Mouse (Mus musculus) liver, embryonic 14.5 days (tissue): ENCODE measurements at regions not wholly inside any gene's neighbourhood (a gene's known extent, or its start where the extent isn't known, plus 50 kb on each side); places are given as distances from the start of the nearest gene placed in this dataset. TPM values are rescaled to one million over a fixed set of nuclear protein-coding genes. Genes with fewer than 3 reads are reported as not detected.
A peak's percentile ranks its signal among the peaks of the same experiment; 100 is the strongest.

Experiments
- ATAC-seq: fragments of 200-750 bp; cut with Nextera tagmentation; 2 replicates; pipeline ENCODE4 v1.8.0; 2017; ENCODE audit warnings: moderate number of reproducible peaks, mild to moderate bottlenecking, moderate library complexity; ENCODE audit not compliant: insufficient read depth
- DNase-seq, 3 experiments: peaks; one replicate each; pipeline ENCODE4 v3.0.0-alpha.2; 2012 to 2013; ENCODE audit warnings: low read depth in 3 of 3, low spot score in 3 of 3
- H3K27ac ChIP-seq: fragments of 300-500 bp; sonication (generic); 2 replicates; pipeline ENCODE4 v1.5.1; 2014; ENCODE audit warnings: moderate library complexity, mild to moderate bottlenecking, control low read depth, inconsistent platforms
- H3K27me3 ChIP-seq: fragments of 300-500 bp; sonication (generic); 2 replicates; pipeline ENCODE4 v1.6.1; 2014; ENCODE audit warnings: mild to moderate bottlenecking, low read length, moderate library complexity; ENCODE audit not compliant: control insufficient read depth, insufficient read depth
- H3K36me3 ChIP-seq: fragments of 300-500 bp; sonication (generic); replicated peaks from 2 replicates; pipeline ENCODE4 v1.6.1; 2014; ENCODE audit warnings: low read depth; ENCODE audit not compliant: control insufficient read depth, insufficient read depth
- H3K4me1 ChIP-seq, 2 experiments: fragments of 200-500 bp in 1 of 2; fragments of 300-500 bp in 1 of 2; sonication (generic) in 1 of 2; replicated peaks; 2 replicates each; pipeline ENCODE4 v1.6.1; 2012 to 2014; ENCODE audit warnings: antibody characterized with exemption in 1 of 2, inconsistent platforms in 1 of 2, low read length in 1 of 2; ENCODE audit not compliant: control insufficient read depth in 2 of 2, insufficient read depth in 2 of 2
- H3K4me2 ChIP-seq: fragments of 300-500 bp; sonication (generic); 2 replicates; pipeline ENCODE4 v1.6.1; 2014; ENCODE audit warnings: low read depth, mild to moderate bottlenecking, control low read depth, moderate library complexity
- H3K4me3 ChIP-seq, 2 experiments: fragments of 200-500 bp in 1 of 2; fragments of 300-500 bp in 1 of 2; sonication (generic) in 1 of 2; 2 replicates each; pipeline ENCODE4 v1.5.1; 2012 to 2014; ENCODE audit warnings: low read depth in 2 of 2, low read length in 2 of 2, mild to moderate bottlenecking in 2 of 2, control low read depth in 1 of 2, inconsistent platforms in 1 of 2, moderate library complexity in 1 of 2; ENCODE audit not compliant: insufficient read depth in 1 of 2
- H3K9ac ChIP-seq: fragments of 300-500 bp; sonication (generic); replicated peaks from 2 replicates; pipeline ENCODE4 v1.6.1; 2014; ENCODE audit warnings: mild to moderate bottlenecking, control low read depth, moderate library complexity
- H3K9me3 ChIP-seq: fragments of 300-500 bp; sonication (generic); 2 replicates; pipeline ENCODE4 v1.6.1; 2016; ENCODE audit warnings: low read length, mixed read lengths; ENCODE audit not compliant: control insufficient read depth
- CTCF ChIP-seq: IDR thresholded peaks from 2 replicates; pipeline ENCODE4 v1.5.1; 2016; ENCODE audit warnings: antibody characterized with exemption, low read depth, control low read depth
- EP300 ChIP-seq: IDR thresholded peaks from 2 replicates; pipeline ENCODE4 v1.6.1; 2016; ENCODE audit warnings: antibody characterized with exemption, low read depth
- WGBS: fragments of 180-500 bp; shearing (Covaris S2); extraction: QIAGEN DNeasy Blood & Tissue Kit; methylation state at CpG from one replicate; pipeline ENCODE4 v1.1.7; 2014; ENCODE audit not compliant: insufficient replicate concordance; 5-methylcytosine and 5-hydroxymethylcytosine counted together
- microRNA counts: library from miRNA; unstranded; fragments of <30 nt; microRNA quantifications from one replicate; lab custom pipeline; 2016
- microRNA-seq: library from miRNA; unstranded; fragments of <30 nt; microRNA quantifications from one replicate; pipeline ENCODE4, GENCODE M21; 2016

- Histone ChIP-seq H3K9ac (no peak overlapping the region), H3K36me3 (no peaks in the 10 kb centered on the region), H3K4me1 (peaks cover 0 to 4% of the 10 kb centered on the region in 2 experiments; a peak in 2 of 4 replicates), H3K4me3 (no peak overlapping the region), H3K27me3 (no peaks in the 10 kb centered on the region), H3K9me3 (no peaks in the 10 kb centered on the region), H3K27ac (no peak overlapping the region), H3K4me2 (no peak overlapping the region)
- peak; percentile 65; the same call in 1 of the 2 replicates for ATAC-seq
- peak; percentile 16 to 18 (median 16) for DNase-seq
- TF ChIP-seq CTCF (no peak), EP300 (no peak)
- 48% methylated on average over 8 of the region's 8 CpGs for WGBS
These were observed 58.4 kb upstream of the Dio3 start for GRCm38 (mm10) chr12:110220516-110220915.

DNA sequence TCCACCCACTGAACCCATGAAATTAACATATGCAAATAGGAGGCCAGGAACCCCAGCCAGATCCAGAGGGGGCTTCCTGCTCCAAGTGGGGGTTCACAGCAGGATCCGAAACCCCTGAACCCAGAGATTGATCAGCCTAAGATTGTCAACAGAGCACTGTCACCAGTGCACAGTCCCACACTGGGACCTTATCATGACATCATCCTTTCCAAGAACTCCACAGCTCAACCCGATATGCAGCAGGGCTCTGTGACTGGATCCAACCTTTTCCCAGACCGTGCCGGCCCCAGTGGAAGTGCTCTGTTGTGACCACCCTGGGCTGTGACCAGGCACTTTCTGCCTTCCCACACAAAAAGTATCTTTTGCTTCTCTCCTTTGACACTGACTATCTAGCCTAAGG is 57.7 kb upstream of the Dio3 start:
- WGBS = 40% methylated on average over 4 of the region's 4 CpGs
- no peak overlapping the region for H3K4me3 ChIP-seq
- no peaks in the 10 kb centered on the region for H3K36me3 ChIP-seq
- DNase-seq (no peak), ATAC-seq (peak; percentile 30; the same call in 1 of the 2 replicates)
- no peak overlapping the region for H3K4me2 ChIP-seq
- H3K4me1 ChIP-seq = peaks cover 0 to 4% of the 10 kb centered on the region in 2 experiments; a peak in 2 of 4 replicates
- no peaks in the 10 kb centered on the region for H3K9me3 ChIP-seq
- no peak overlapping the region for H3K9ac ChIP-seq
- no peak overlapping the region for H3K27ac ChIP-seq
- TF ChIP-seq EP300 (no peak), CTCF (no peak)
- no peaks in the 10 kb centered on the region for H3K27me3 ChIP-seq

GRCm38 (mm10) chr12:110221679-110222078 is 57.2 kb upstream of the Dio3 start:
- 35% methylated on average over 3 of the region's 3 CpGs for WGBS

DNA sequence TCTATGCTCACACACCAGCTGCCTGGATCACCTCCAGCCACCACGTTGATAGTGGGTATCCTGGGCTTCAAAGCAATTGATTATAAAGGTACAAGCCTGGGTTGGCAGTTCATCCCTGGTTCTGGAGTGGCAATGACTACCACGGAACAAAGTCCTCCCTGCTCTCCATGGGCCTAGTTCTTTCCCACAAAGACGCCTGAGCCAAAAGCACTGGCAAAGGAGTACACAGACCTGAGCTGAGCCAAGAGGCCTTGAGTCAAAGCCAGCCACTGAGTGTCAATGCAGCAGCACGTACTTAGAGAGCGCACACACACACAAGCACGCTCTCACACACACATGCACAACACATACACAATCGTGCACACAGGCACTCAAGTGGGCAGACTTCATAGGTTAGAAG is 54.6 kb upstream of the Dio3 start:
- Histone ChIP-seq H3K27ac (no peak overlapping the region), H3K9me3 (no peaks in the 10 kb centered on the region), H3K27me3 (no peaks in the 10 kb centered on the region), H3K4me3 (no peak overlapping the region), H3K4me1 (peaks cover 0 to 3% of the 10 kb centered on the region in 2 experiments; a peak in 2 of 4 replicates), H3K4me2 (no peak overlapping the region), H3K36me3 (no peaks in the 10 kb centered on the region), H3K9ac (no peak overlapping the region)
- ATAC-seq (no peak), DNase-seq (no peak)
- TF ChIP-seq CTCF (no peak), EP300 (no peak)
- 59% methylated on average over 7 of the region's 7 CpGs for WGBS

More at GRCm38 (mm10) chr12:110221679-110222078, 57.2 kb upstream of the Dio3 start:
- H3K4me2 ChIP-seq = no peak overlapping the region
- no peak for DNase-seq
- H3K4me1 ChIP-seq = peaks cover 0 to 4% of the 10 kb centered on the region in 2 experiments; a peak in 2 of 4 replicates
- ATAC-seq = no peak
- no peak overlapping the region for H3K27ac ChIP-seq
- H3K4me3 ChIP-seq = no peak overlapping the region
- H3K9me3 ChIP-seq = no peaks in the 10 kb centered on the region
- no peak overlapping the region for H3K9ac ChIP-seq
- no peaks in the 10 kb centered on the region for H3K27me3 ChIP-seq
- no peak for TF ChIP-seq EP300
- no peak for TF ChIP-seq CTCF
- no peaks in the 10 kb centered on the region for H3K36me3 ChIP-seq

DNA sequence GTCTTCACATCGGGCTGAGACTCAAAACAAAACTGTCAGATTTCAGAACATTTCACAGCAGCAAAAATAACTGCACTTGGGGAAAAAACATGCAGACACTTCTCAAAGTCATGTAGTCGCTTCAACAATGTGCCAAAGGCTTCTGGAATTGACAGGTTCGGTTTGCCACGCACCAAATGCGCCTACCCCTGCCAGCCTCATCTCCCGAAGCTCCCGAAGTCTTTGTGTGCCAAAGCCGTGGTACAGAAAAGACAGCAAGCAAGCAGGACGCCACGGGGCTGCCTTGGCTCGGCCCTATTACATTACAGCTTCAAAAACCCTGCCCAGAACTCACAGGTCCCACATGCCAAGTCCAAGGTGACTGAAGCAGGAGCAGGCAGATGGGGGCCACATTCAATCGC is 50.9 kb upstream of the Dio3 start:
- 64% methylated on average over 12 of the region's 12 CpGs for WGBS
- TF ChIP-seq EP300 (no peak), CTCF (no peak)

More for the DNA sequence above, 50.9 kb upstream of the Dio3 start:
- Histone ChIP-seq H3K9ac (no peak overlapping the region), H3K4me2 (no peak overlapping the region), H3K4me1 (peaks cover 0 to 3% of the 10 kb centered on the region in 2 experiments; a peak in 2 of 4 replicates), H3K36me3 (no peaks in the 10 kb centered on the region), H3K9me3 (no peaks in the 10 kb centered on the region), H3K4me3 (no peak overlapping the region), H3K27ac (no peak overlapping the region), H3K27me3 (no peaks in the 10 kb centered on the region)
- ATAC-seq (no peak), DNase-seq (no peak)

MicroRNA genes in the stretch of these regions (microRNA counts, 519-probe panel; counts per million panel counts)
- microRNA mmu-miR-1193 (lab: Ali Mortazavi, UCI) (5,354 counts per million, percentile 29 among the panel's probes with 10 or more counts), microRNA mmu-miR-1197 (lab: Ali Mortazavi, UCI) (69.9 counts per million), microRNA mmu-miR-134 (lab: Ali Mortazavi, UCI) (5,648 counts per million, percentile 38 among the panel's probes with 10 or more counts), microRNA mmu-miR-154 (lab: Ali Mortazavi, UCI) (7,381 counts per million, percentile 72 among the panel's probes with 10 or more counts), microRNA mmu-miR-299 (lab: Ali Mortazavi, UCI) (69.9 counts per million), microRNA mmu-miR-300 (lab: Ali Mortazavi, UCI) (7,004 counts per million, percentile 66 among the panel's probes with 10 or more counts), microRNA mmu-miR-3072 (lab: Ali Mortazavi, UCI) (69.9 counts per million), microRNA mmu-miR-323-3p (lab: Ali Mortazavi, UCI) (6,277 counts per million, percentile 51 among the panel's probes with 10 or more counts), microRNA mmu-miR-323-5p (lab: Ali Mortazavi, UCI) (69.9 counts per million), microRNA mmu-miR-329 (lab: Ali Mortazavi, UCI) (7,857 counts per million, percentile 80 among the panel's probes with 10 or more counts), microRNA mmu-miR-369-3p (lab: Ali Mortazavi, UCI) (8,150 counts per million, percentile 86 among the panel's probes with 10 or more counts), microRNA mmu-miR-369-5p (lab: Ali Mortazavi, UCI) (4,012 counts per million, percentile 14 among the panel's probes with 10 or more counts), microRNA mmu-miR-376a (lab: Ali Mortazavi, UCI) (8,500 counts per million, percentile 88 among the panel's probes with 10 or more counts), microRNA mmu-miR-376b (lab: Ali Mortazavi, UCI) (9,478 counts per million, percentile 96 among the panel's probes with 10 or more counts), microRNA mmu-miR-376c (lab: Ali Mortazavi, UCI) (7,298 counts per million, percentile 70 among the panel's probes with 10 or more counts), microRNA mmu-miR-377 (lab: Ali Mortazavi, UCI) (8,556 counts per million, percentile 89 among the panel's probes with 10 or more counts), microRNA mmu-miR-379 (lab: Ali Mortazavi, UCI) (5,704 counts per million, percentile 39 among the panel's probes with 10 or more counts), microRNA mmu-miR-380-3p (lab: Ali Mortazavi, UCI) (69.9 counts per million), microRNA mmu-miR-380-5p (lab: Ali Mortazavi, UCI) (69.9 counts per million), microRNA mmu-miR-381 (lab: Ali Mortazavi, UCI) (5,858 counts per million, percentile 42 among the panel's probes with 10 or more counts), microRNA mmu-miR-382 (lab: Ali Mortazavi, UCI) (7,200 counts per million, percentile 69 among the panel's probes with 10 or more counts), microRNA mmu-miR-409-3p (lab: Ali Mortazavi, UCI) (6,347 counts per million, percentile 54 among the panel's probes with 10 or more counts), microRNA mmu-miR-409-5p (lab: Ali Mortazavi, UCI) (5,215 counts per million, percentile 25 among the panel's probes with 10 or more counts), microRNA mmu-miR-410 (lab: Ali Mortazavi, UCI) (8,332 counts per million, percentile 87 among the panel's probes with 10 or more counts), microRNA mmu-miR-411 (lab: Ali Mortazavi, UCI) (6,333 counts per million, percentile 51 among the panel's probes with 10 or more counts), microRNA mmu-miR-412 (lab: Ali Mortazavi, UCI) (69.9 counts per million), microRNA mmu-miR-453 (lab: Ali Mortazavi, UCI) (69.9 counts per million), microRNA mmu-miR-485 (lab: Ali Mortazavi, UCI) (69.9 counts per million), microRNA mmu-miR-487b (lab: Ali Mortazavi, UCI) (6,207 counts per million, percentile 48 among the panel's probes with 10 or more counts), microRNA mmu-miR-494 (lab: Ali Mortazavi, UCI) (69.9 counts per million), microRNA mmu-miR-495 (lab: Ali Mortazavi, UCI) (8,640 counts per million, percentile 90 among the panel's probes with 10 or more counts), microRNA mmu-miR-496 (lab: Ali Mortazavi, UCI) (69.9 counts per million), microRNA mmu-miR-539 (lab: Ali Mortazavi, UCI) (5,382 counts per million, percentile 31 among the panel's probes with 10 or more counts), microRNA mmu-miR-541 (lab: Ali Mortazavi, UCI) (6,794 counts per million, percentile 63 among the panel's probes with 10 or more counts), microRNA mmu-miR-543 (lab: Ali Mortazavi, UCI) (7,773 counts per million, percentile 78 among the panel's probes with 10 or more counts), microRNA mmu-miR-544 (lab: Ali Mortazavi, UCI) (69.9 counts per million), microRNA mmu-miR-654-3p (lab: Ali Mortazavi, UCI) (69.9 counts per million), microRNA mmu-miR-654-5p (lab: Ali Mortazavi, UCI) (69.9 counts per million), microRNA mmu-miR-666-3p (lab: Ali Mortazavi, UCI) (69.9 counts per million), microRNA mmu-miR-666-5p (lab: Ali Mortazavi, UCI) (69.9 counts per million), microRNA mmu-miR-667 (lab: Ali Mortazavi, UCI) (4,432 counts per million, percentile 19 among the panel's probes with 10 or more counts), microRNA mmu-miR-668 (lab: Ali Mortazavi, UCI) (69.9 counts per million), microRNA mmu-miR-679 (lab: Ali Mortazavi, UCI) (69.9 counts per million), microRNA mmu-miR-758 (lab: Ali Mortazavi, UCI) (69.9 counts per million), microRNA mmu-miR-882 (lab: Ali Mortazavi, UCI) (69.9 counts per million)

Small RNAs in the stretch of these regions (microRNA-seq; reads per million reads assigned to microRNA genes)
- gene Gm24321 = not detected
- gene Gm25252 = not detected
- gene Gm25750 = not detected
- gene Gm27379 = not detected
- gene Gm44322 = not detected
- 5,524 reads per million, percentile 88 among the genes with 10 or more reads in this experiment for gene Mir1193
- 6.3 reads per million, percentile 13 among the genes with 10 or more reads in this experiment for gene Mir1197
- gene Mir134 = 2,329 reads per million, percentile 80 among the genes with 10 or more reads in this experiment
- gene Mir154 = 22,409 reads per million, percentile 96 among the genes with 10 or more reads in this experiment
- gene Mir299a = 3.0 reads per million
- not detected for gene Mir299b
- 3,289 reads per million, percentile 84 among the genes with 10 or more reads in this experiment for gene Mir300
- gene Mir3072 = 189 reads per million, percentile 54 among the genes with 10 or more reads in this experiment
- gene Mir323 = 2,039 reads per million, percentile 79 among the genes with 10 or more reads in this experiment
- 1,379 reads per million, percentile 77 among the genes with 10 or more reads in this experiment for gene Mir329
- 14,825 reads per million, percentile 94 among the genes with 10 or more reads in this experiment for gene Mir369
- not detected for gene Mir376a
- 4,008 reads per million, percentile 86 among the genes with 10 or more reads in this experiment for gene Mir376b
- 2,435 reads per million, percentile 82 among the genes with 10 or more reads in this experiment for gene Mir376c
- 474 reads per million, percentile 65 among the genes with 10 or more reads in this experiment for gene Mir377
- 21,209 reads per million, percentile 96 among the genes with 10 or more reads in this experiment for gene Mir379
- gene Mir380 = not detected
- gene Mir381 = 7,400 reads per million, percentile 89 among the genes with 10 or more reads in this experiment
- 7,514 reads per million, percentile 90 among the genes with 10 or more reads in this experiment for gene Mir382
- gene Mir409 = not detected
- gene Mir410 = 813 reads per million, percentile 70 among the genes with 10 or more reads in this experiment
- 53,378 reads per million, percentile 100 among the genes with 10 or more reads in this experiment for gene Mir411
- 211 reads per million, percentile 57 among the genes with 10 or more reads in this experiment for gene Mir412
- gene Mir453 = not detected
- 876 reads per million, percentile 71 among the genes with 10 or more reads in this experiment for gene Mir485
- gene Mir487b = 16,145 reads per million, percentile 95 among the genes with 10 or more reads in this experiment
- gene Mir494 = 1,723 reads per million, percentile 78 among the genes with 10 or more reads in this experiment
- 785 reads per million, percentile 69 among the genes with 10 or more reads in this experiment for gene Mir495
- gene Mir496a = 543 reads per million, percentile 67 among the genes with 10 or more reads in this experiment
- gene Mir539 = not detected
- gene Mir541 = 13,564 reads per million, percentile 94 among the genes with 10 or more reads in this experiment
- 3,084 reads per million, percentile 84 among the genes with 10 or more reads in this experiment for gene Mir543
- gene Mir544 = 3.4 reads per million
- not detected for gene Mir654
- 176 reads per million, percentile 53 among the genes with 10 or more reads in this experiment for gene Mir666
- gene Mir667 = 533 reads per million, percentile 66 among the genes with 10 or more reads in this experiment
- 205 reads per million, percentile 56 among the genes with 10 or more reads in this experiment for gene Mir668
- 604 reads per million, percentile 68 among the genes with 10 or more reads in this experiment for gene Mir679
- gene Mir758 = 71.9 reads per million, percentile 44 among the genes with 10 or more reads in this experiment
- gene Mir882 = not detected
